Mouse (Mus musculus) stomach, postnatal 0 days (tissue): Measurements from ENCODE around the gene Bach1. TPM values are rescaled to one million over a fixed set of nuclear protein-coding genes. Genes with fewer than 3 reads are reported as not detected.

Experiments
- ATAC-seq: fragments of 200-750 bp; cut with Nextera tagmentation; 2 replicates; pipeline ENCODE4 v1.8.0; 2017; ENCODE audit not compliant: low FRiP score, low TSS enrichment
- DNase-seq: peaks from one replicate; pipeline ENCODE4 v3.0.0-alpha.2; 2016; ENCODE audit warnings: low spot score
- H3K27ac ChIP-seq: fragments of 300-500 bp; sonication (generic); replicated peaks from 2 replicates; pipeline ENCODE4 v1.5.1; 2014; ENCODE audit warnings: mild to moderate bottlenecking, control low read depth
- H3K27me3 ChIP-seq: fragments of 300-500 bp; sonication (generic); 2 replicates; pipeline ENCODE4 v1.6.1; 2014; ENCODE audit warnings: low read length; ENCODE audit not compliant: control insufficient read depth, insufficient read depth
- H3K36me3 ChIP-seq: fragments of 300-500 bp; sonication (generic); 2 replicates; pipeline ENCODE4 v1.6.1; 2014; ENCODE audit warnings: low read length, mixed read lengths; ENCODE audit not compliant: control insufficient read depth, insufficient read depth
- H3K4me1 ChIP-seq: fragments of 300-500 bp; sonication (generic); replicated peaks from 2 replicates; pipeline ENCODE4 v1.6.1; 2014; ENCODE audit warnings: antibody characterized with exemption; ENCODE audit not compliant: control insufficient read depth, insufficient read depth
- H3K4me2 ChIP-seq: fragments of 300-500 bp; sonication (generic); replicated peaks from 2 replicates; pipeline ENCODE4 v1.6.1; 2014; ENCODE audit warnings: low read depth, mild to moderate bottlenecking, control low read depth, moderate library complexity
- H3K4me3 ChIP-seq: fragments of 300-500 bp; sonication (generic); 2 replicates; pipeline ENCODE4 v1.5.1; 2014; ENCODE audit warnings: low read depth, low read length, control low read depth
- H3K9ac ChIP-seq: fragments of 300-500 bp; sonication (generic); 2 replicates; pipeline ENCODE4 v1.6.1; 2014; ENCODE audit warnings: mild to moderate bottlenecking, low read length, control low read depth, mixed read lengths
- H3K9me3 ChIP-seq: fragments of 300-500 bp; sonication (generic); 2 replicates; pipeline ENCODE4 v1.6.1; 2016; ENCODE audit warnings: low read length; ENCODE audit not compliant: control insufficient read depth
- CTCF ChIP-seq: IDR thresholded peaks from 2 replicates; pipeline ENCODE4 v1.5.1; 2016; ENCODE audit warnings: antibody characterized with exemption, low read depth, mild to moderate bottlenecking, moderate library complexity
- EP300 ChIP-seq: optimal IDR thresholded peaks from 2 replicates; pipeline ENCODE3; 2016; ENCODE audit warnings: antibody characterized with exemption
- WGBS: fragments of 180-500 bp; shearing (Covaris S2); extraction: QIAGEN DNeasy Blood & Tissue Kit; methylation state at CpG from one replicate; pipeline ENCODE4 v1.1.7; 2014; 5-methylcytosine and 5-hydroxymethylcytosine counted together
- polyA plus RNA-seq: library from polyadenylated mRNA; unstranded; fragments of >200 nt; fragmentation: Nextera tagmentation; extraction: Ambion mirVana; gene quantifications from 2 replicates; pipeline ENCODE4 v1.2.1, GENCODE M21; 2015

Bach1 gene
- polyA plus RNA-seq, 1 experiment from 2014 or later, result 5.3 TPM

GRCm38 (mm10) chr16:87709971-87710370 lies 11.2 kb downstream of the Bach1 start:
- TF ChIP-seq EP300 (no peak), CTCF (no peak)
- Histone ChIP-seq H3K27me3 (no peaks in the 10 kb centered on the region), H3K4me2 (no peak overlapping the region), H3K36me3 (no peaks in the 10 kb centered on the region), H3K9me3 (no peaks in the 10 kb centered on the region), H3K4me3 (no peak overlapping the region), H3K27ac (no peak overlapping the region), H3K4me1 (peaks cover 15% of the 10 kb centered on the region), H3K9ac (no peak overlapping the region)
- 93% methylated on average over 9 of the region's 9 CpGs for WGBS
- DNase-seq, result no peak
- no peak for ATAC-seq

- Histone ChIP-seq H3K4me3 (no peak overlapping the region), H3K4me2 (no peak overlapping the region), H3K36me3 (0 out of 2 replicates have a peak, but pooled peaks cover 2% of the 10 kb centered on the region), H3K27ac (no peak overlapping the region), H3K9me3 (no peaks in the 10 kb centered on the region), H3K27me3 (no peaks in the 10 kb centered on the region), H3K9ac (no peak overlapping the region), H3K4me1 (peaks cover 5% of the 10 kb centered on the region; the same call in 1 of the 2 replicates)
- DNase-seq, result no peak
- ATAC-seq, result no peak
- WGBS, result 83% methylated on average over 2 of the region's 2 CpGs
- TF ChIP-seq CTCF (no peak), EP300 (no peak)
These were observed 13.2 kb downstream of the Bach1 start for GRCm38 (mm10) chr16:87711961-87712360.

GRCm38 (mm10) chr16:87712986-87713693 lies 14.4 kb downstream of the Bach1 start:
- WGBS, result 48% methylated on average over 18 of the region's 18 CpGs

GRCm38 (mm10) chr16:87714550-87714949 lies 15.8 kb downstream of the Bach1 start:
- WGBS, result 79% methylated on average over 9 of the region's 9 CpGs

More at GRCm38 (mm10) chr16:87712986-87713693, 14.4 kb downstream of the Bach1 start:
- Histone ChIP-seq H3K4me1 (peaks cover 5% of the 10 kb centered on the region; the same call in 1 of the 2 replicates), H3K27ac (peak overlapping the region; percentile 58), H3K36me3 (0 out of 2 replicates have a peak, but pooled peaks cover 2% of the 10 kb centered on the region), H3K9ac (no peak overlapping the region), H3K4me3 (no peak overlapping the region), H3K27me3 (no peaks in the 10 kb centered on the region), H3K4me2 (no peak overlapping the region), H3K9me3 (no peaks in the 10 kb centered on the region)
- TF ChIP-seq EP300 (no peak), CTCF (no peak)
- DNase-seq, result peak; percentile 75
- peak; percentile 94 for ATAC-seq

GRCm38 (mm10) chr16:87715221-87715620 lies 16.5 kb downstream of the Bach1 start:
- no peak overlapping the region for H3K9ac ChIP-seq
- no peak overlapping the region for H3K4me3 ChIP-seq
- H3K27me3 ChIP-seq, result no peaks in the 10 kb centered on the region
- H3K9me3 ChIP-seq, result no peaks in the 10 kb centered on the region
- H3K4me2 ChIP-seq, result no peak overlapping the region
- H3K27ac ChIP-seq, result no peak overlapping the region
- TF ChIP-seq CTCF (no peak), EP300 (no peak)
- ATAC-seq, result no peak
- 83% methylated on average over 16 of the region's 16 CpGs for WGBS
- H3K4me1 ChIP-seq, result peaks cover 5% of the 10 kb centered on the region; the same call in 1 of the 2 replicates
- H3K36me3 ChIP-seq, result 0 out of 2 replicates have a peak, but pooled peaks cover 2% of the 10 kb centered on the region
- DNase-seq, result no peak

More at GRCm38 (mm10) chr16:87714550-87714949, 15.8 kb downstream of the Bach1 start:
- DNase-seq, result no peak
- Histone ChIP-seq H3K9me3 (no peaks in the 10 kb centered on the region), H3K4me1 (peaks cover 5% of the 10 kb centered on the region; the same call in 1 of the 2 replicates), H3K4me2 (no peak overlapping the region), H3K36me3 (0 out of 2 replicates have a peak, but pooled peaks cover 2% of the 10 kb centered on the region), H3K9ac (no peak overlapping the region), H3K4me3 (no peak overlapping the region), H3K27ac (no peak overlapping the region), H3K27me3 (no peaks in the 10 kb centered on the region)
- ATAC-seq, result no peak
- TF ChIP-seq CTCF, result no peak
- TF ChIP-seq EP300, result no peak

GRCm38 (mm10) chr16:87716269-87716668 lies 17.5 kb downstream of the Bach1 start:
- Histone ChIP-seq H3K27me3 (no peaks in the 10 kb centered on the region), H3K36me3 (0 out of 2 replicates have a peak, but pooled peaks cover 2% of the 10 kb centered on the region), H3K4me1 (peaks cover 5% of the 10 kb centered on the region; the same call in 1 of the 2 replicates), H3K9ac (no peak overlapping the region), H3K9me3 (no peaks in the 10 kb centered on the region), H3K4me3 (no peak overlapping the region), H3K27ac (no peak overlapping the region), H3K4me2 (no peak overlapping the region)
- TF ChIP-seq EP300 (no peak), CTCF (no peak)
- 57% methylated on average over 11 of the region's 11 CpGs for WGBS
- ATAC-seq, result no peak
- no peak for DNase-seq
